Mouse (Mus musculus): ENCODE results near the gene Gm49378. TPM values are rescaled to one million over a fixed set of nuclear protein-coding genes. Genes with fewer than 3 reads are reported as not detected.

Gm49378 gene
- polyA plus RNA-seq, 1 experiment from 2014 or later, result 0.67 TPM

GRCm38 (mm10) chr14:55659960-55660573 lies 22.4 kb upstream of the Gm49378 start, which contains the start of gene Mdp1:
Mdp1 (minus strand) TSS chr14:55660508.
- Histone ChIP-seq H3K36me3 (ENCODE audit: control insufficient read depth, insufficient read depth) (peaks cover 8% of the 10 kb centered on the region; the same call in 1 of the 2 replicates), H3K9me3 (ENCODE audit: control insufficient read depth, low read length) (no peaks in the 10 kb centered on the region), H3K4me3 (replicated peaks; ENCODE audit: low read length) (peak within 1 kb of the TSS; percentile 65), H3K9ac (replicated peaks; ENCODE audit: low read depth, low read length) (peak within 1 kb of the TSS; percentile 69), H3K4me1 (replicated peaks; ENCODE audit: control insufficient read depth, insufficient read depth, low read length) (peaks cover 9% of the 10 kb centered on the region), H3K27me3 (replicated peaks; ENCODE audit: control insufficient read depth, insufficient read depth, low read length) (no peaks in the 10 kb centered on the region), H3K27ac (ENCODE audit: low read length) (peak within 1 kb of the TSS; percentile 71), H3K4me2 (ENCODE audit: low read length) (peak within 1 kb of the TSS; percentile 69)
- peak; percentile 97 for ATAC-seq
- WGBS, result under 1% methylated on average over 39 of the region's 39 CpGs

- no peak for ATAC-seq
- H3K27ac ChIP-seq (ENCODE audit: low read length), result no peak overlapping the region
- no peak overlapping the region for H3K4me3 ChIP-seq (replicated peaks; ENCODE audit: low read length)
- H3K27me3 ChIP-seq (replicated peaks; ENCODE audit: control insufficient read depth, insufficient read depth, low read length), result no peaks in the 10 kb centered on the region
- H3K4me1 ChIP-seq (replicated peaks; ENCODE audit: control insufficient read depth, insufficient read depth, low read length), result peaks cover 9% of the 10 kb centered on the region
- H3K4me2 ChIP-seq (ENCODE audit: low read length), result no peak overlapping the region
- WGBS, result 90% methylated on average over 5 of the region's 5 CpGs
- no peaks in the 10 kb centered on the region for H3K9me3 ChIP-seq (ENCODE audit: control insufficient read depth, low read length)
- no peak overlapping the region for H3K9ac ChIP-seq (replicated peaks; ENCODE audit: low read depth, low read length)
- H3K36me3 ChIP-seq (ENCODE audit: control insufficient read depth, insufficient read depth), result peaks cover 6% of the 10 kb centered on the region; the same call in 1 of the 2 replicates
These were observed 20.3 kb upstream of the Gm49378 start for GRCm38 (mm10) chr14:55658011-55658410.

GRCm38 (mm10) chr14:55656935-55657334 lies 19.2 kb upstream of the Gm49378 start:
- Histone ChIP-seq H3K27ac (ENCODE audit: low read length) (no peak overlapping the region), H3K4me1 (replicated peaks; ENCODE audit: control insufficient read depth, insufficient read depth, low read length) (peaks cover 9% of the 10 kb centered on the region), H3K9ac (replicated peaks; ENCODE audit: low read depth, low read length) (no peak overlapping the region), H3K9me3 (ENCODE audit: control insufficient read depth, low read length) (no peaks in the 10 kb centered on the region), H3K27me3 (replicated peaks; ENCODE audit: control insufficient read depth, insufficient read depth, low read length) (no peaks in the 10 kb centered on the region), H3K36me3 (ENCODE audit: control insufficient read depth, insufficient read depth) (no peaks in the 10 kb centered on the region; the same call in 1 of the 2 replicates), H3K4me2 (ENCODE audit: low read length) (no peak overlapping the region), H3K4me3 (replicated peaks; ENCODE audit: low read length) (no peak overlapping the region)
- WGBS, result 93% methylated on average over 3 of the region's 3 CpGs
- no peak for ATAC-seq

GRCm38 (mm10) chr14:55651528-55651927 lies 13.8 kb upstream of the Gm49378 start:
- no peaks in the 10 kb centered on the region for H3K27me3 ChIP-seq (replicated peaks; ENCODE audit: control insufficient read depth, insufficient read depth, low read length)
- H3K27ac ChIP-seq (ENCODE audit: low read length), result no peak overlapping the region
- H3K4me1 ChIP-seq (replicated peaks; ENCODE audit: control insufficient read depth, insufficient read depth, low read length), result no peaks in the 10 kb centered on the region
- no peaks in the 10 kb centered on the region for H3K36me3 ChIP-seq (ENCODE audit: control insufficient read depth, insufficient read depth)
- ATAC-seq, result no peak
- H3K9me3 ChIP-seq (ENCODE audit: control insufficient read depth, low read length), result no peaks in the 10 kb centered on the region
- 93% methylated on average over 7 of the region's 7 CpGs for WGBS
- H3K4me3 ChIP-seq (replicated peaks; ENCODE audit: low read length), result no peak overlapping the region
- H3K9ac ChIP-seq (replicated peaks; ENCODE audit: low read depth, low read length), result no peak overlapping the region
- H3K4me2 ChIP-seq (ENCODE audit: low read length), result no peak overlapping the region

GRCm38 (mm10) chr14:55649884-55650283 lies 12.2 kb upstream of the Gm49378 start, which contains the start of gene Tssk4:
Tssk4 (plus strand) TSS chr14:55650184.
- Histone ChIP-seq H3K4me2 (ENCODE audit: low read length) (no peak within 1 kb of the TSS), H3K9me3 (ENCODE audit: control insufficient read depth, low read length) (no peaks in the 10 kb centered on the region), H3K4me1 (replicated peaks; ENCODE audit: control insufficient read depth, insufficient read depth, low read length) (peaks cover 4% of the 10 kb centered on the region), H3K27me3 (replicated peaks; ENCODE audit: control insufficient read depth, insufficient read depth, low read length) (no peaks in the 10 kb centered on the region), H3K9ac (replicated peaks; ENCODE audit: low read depth, low read length) (no peak within 1 kb of the TSS), H3K4me3 (replicated peaks; ENCODE audit: low read length) (no peak within 1 kb of the TSS), H3K27ac (ENCODE audit: low read length) (no peak within 1 kb of the TSS), H3K36me3 (ENCODE audit: control insufficient read depth, insufficient read depth) (no peaks in the 10 kb centered on the region)
- WGBS, result 96% methylated on average over 2 of the region's 2 CpGs
- ATAC-seq, result no peak

- peak overlapping the region; percentile 99 for H3K4me3 ChIP-seq (replicated peaks; ENCODE audit: low read length)
- no peak overlapping the region for H3K27ac ChIP-seq (ENCODE audit: low read length)
- H3K27me3 ChIP-seq (replicated peaks; ENCODE audit: control insufficient read depth, insufficient read depth, low read length), result no peaks in the 10 kb centered on the region
- no peaks in the 10 kb centered on the region for H3K9me3 ChIP-seq (ENCODE audit: control insufficient read depth, low read length)
- H3K36me3 ChIP-seq (ENCODE audit: control insufficient read depth, insufficient read depth), result peaks cover 9% of the 10 kb centered on the region
- H3K4me2 ChIP-seq (ENCODE audit: low read length), result peak overlapping the region; percentile 84
- H3K4me1 ChIP-seq (replicated peaks; ENCODE audit: control insufficient read depth, insufficient read depth, low read length), result peaks cover 21% of the 10 kb centered on the region
- no peak for ATAC-seq
- WGBS, result 25% methylated on average over 17 of the region's 17 CpGs
- H3K9ac ChIP-seq (replicated peaks; ENCODE audit: low read depth, low read length), result peak overlapping the region; percentile 97
These were observed 6.7 kb upstream of the Gm49378 start for GRCm38 (mm10) chr14:55644261-55644888.

GRCm38 (mm10) chr14:55643060-55643907 lies 5.6 kb upstream of the Gm49378 start, which contains the start of gene Tm9sf1:
Tm9sf1 (minus strand) TSS chr14:55643806.
- Histone ChIP-seq H3K9ac (replicated peaks; ENCODE audit: low read depth, low read length) (peak within 1 kb of the TSS; percentile 97), H3K4me1 (replicated peaks; ENCODE audit: control insufficient read depth, insufficient read depth, low read length) (peaks cover 21% of the 10 kb centered on the region), H3K9me3 (ENCODE audit: control insufficient read depth, low read length) (no peaks in the 10 kb centered on the region), H3K4me2 (ENCODE audit: low read length) (peak within 1 kb of the TSS; percentile 84), H3K36me3 (ENCODE audit: control insufficient read depth, insufficient read depth) (peaks cover 9% of the 10 kb centered on the region), H3K27me3 (replicated peaks; ENCODE audit: control insufficient read depth, insufficient read depth, low read length) (no peaks in the 10 kb centered on the region), H3K27ac (ENCODE audit: low read length) (peak within 1 kb of the TSS; percentile 97), H3K4me3 (replicated peaks; ENCODE audit: low read length) (peak within 1 kb of the TSS; percentile 99)
- WGBS, result under 1% methylated on average over 89 of the region's 89 CpGs
- peak; percentile 91 for ATAC-seq

GRCm38 (mm10) chr14:55642679-55643059 lies 5.0 kb upstream of the Gm49378 start:
- Histone ChIP-seq H3K4me1 (replicated peaks; ENCODE audit: control insufficient read depth, insufficient read depth, low read length) (peaks cover 21% of the 10 kb centered on the region), H3K36me3 (ENCODE audit: control insufficient read depth, insufficient read depth) (peaks cover 14% of the 10 kb centered on the region), H3K9me3 (ENCODE audit: control insufficient read depth, low read length) (no peaks in the 10 kb centered on the region), H3K9ac (replicated peaks; ENCODE audit: low read depth, low read length) (peak overlapping the region; percentile 97), H3K27ac (ENCODE audit: low read length) (peak overlapping the region; percentile 97), H3K27me3 (replicated peaks; ENCODE audit: control insufficient read depth, insufficient read depth, low read length) (no peaks in the 10 kb centered on the region), H3K4me3 (replicated peaks; ENCODE audit: low read length) (peak overlapping the region; percentile 99), H3K4me2 (ENCODE audit: low read length) (peak overlapping the region; percentile 84)
- ATAC-seq, result peak; percentile 35
- 23% methylated on average over 8 of the region's 8 CpGs for WGBS

GRCm38 (mm10) chr14:55641291-55641690 lies 3.6 kb upstream of the Gm49378 start:
- Histone ChIP-seq H3K9me3 (ENCODE audit: control insufficient read depth, low read length) (no peaks in the 10 kb centered on the region), H3K4me2 (ENCODE audit: low read length) (no peak overlapping the region), H3K27ac (ENCODE audit: low read length) (no peak overlapping the region), H3K4me1 (replicated peaks; ENCODE audit: control insufficient read depth, insufficient read depth, low read length) (peaks cover 21% of the 10 kb centered on the region), H3K36me3 (ENCODE audit: control insufficient read depth, insufficient read depth) (peaks cover 20% of the 10 kb centered on the region), H3K4me3 (replicated peaks; ENCODE audit: low read length) (no peak overlapping the region), H3K27me3 (replicated peaks; ENCODE audit: control insufficient read depth, insufficient read depth, low read length) (no peaks in the 10 kb centered on the region), H3K9ac (replicated peaks; ENCODE audit: low read depth, low read length) (no peak overlapping the region)
- 98% methylated on average over 13 of the region's 13 CpGs for WGBS
- ATAC-seq, result no peak

Measured in forebrain, embryonic 16.5 days (tissue).